Mouse (Mus musculus) limb, embryonic 14.5 days (tissue): ENCODE data around the gene Olfr1417. TPM values are rescaled to one million over a fixed set of nuclear protein-coding genes. Genes with fewer than 3 reads are reported as not detected.
A peak's percentile ranks its signal among the peaks of the same experiment; 100 is the strongest.

Experiments
- ATAC-seq: fragments of 200-750 bp; cut with Nextera tagmentation; 2 replicates; pipeline ENCODE4 v1.8.0; 2017; ENCODE audit warnings: low read depth, moderate number of reproducible peaks, moderate TSS enrichment; ENCODE audit not compliant: low FRiP score
- DNase-seq: peaks from one replicate; pipeline ENCODE4 v3.0.0-alpha.2; 2015; ENCODE audit warnings: low spot score
- H3K27ac ChIP-seq: fragments of 300-500 bp; sonication (generic); replicated peaks from 2 replicates; pipeline ENCODE4 v1.5.1; 2014; ENCODE audit warnings: low read depth, mild to moderate bottlenecking, low read length, moderate library complexity, mixed read lengths
- H3K27me3 ChIP-seq: fragments of 300-500 bp; sonication (generic); 2 replicates; pipeline ENCODE4 v1.6.1; 2014; ENCODE audit warnings: low read length, mixed read lengths; ENCODE audit not compliant: control insufficient read depth, insufficient read depth
- H3K36me3 ChIP-seq: fragments of 300-500 bp; sonication (generic); 2 replicates; pipeline ENCODE4 v1.6.1; 2014; ENCODE audit warnings: mild to moderate bottlenecking, low read length, moderate library complexity, mixed read lengths; ENCODE audit not compliant: control insufficient read depth, insufficient read depth
- H3K4me1 ChIP-seq: fragments of 300-500 bp; sonication (generic); 2 replicates; pipeline ENCODE4 v1.6.1; 2014; ENCODE audit warnings: antibody characterized with exemption, low read length, mixed read lengths; ENCODE audit not compliant: control insufficient read depth, insufficient read depth
- H3K4me2 ChIP-seq: fragments of 300-500 bp; sonication (generic); replicated peaks from 2 replicates; pipeline ENCODE4 v1.6.1; 2014; ENCODE audit warnings: low read depth, mild to moderate bottlenecking, low read length, moderate library complexity; ENCODE audit not compliant: severe bottlenecking
- H3K4me3 ChIP-seq: fragments of 300-500 bp; sonication (generic); replicated peaks from 2 replicates; pipeline ENCODE4 v1.5.1; 2014; ENCODE audit warnings: low read length
- H3K9ac ChIP-seq: fragments of 300-500 bp; sonication (generic); 2 replicates; pipeline ENCODE4 v1.6.1; 2014; ENCODE audit warnings: mild to moderate bottlenecking, low read depth, low read length, moderate library complexity; ENCODE audit not compliant: severe bottlenecking
- H3K9me3 ChIP-seq: fragments of 300-500 bp; sonication (generic); 2 replicates; pipeline ENCODE4 v1.6.1; 2016; ENCODE audit warnings: low read length; ENCODE audit not compliant: control insufficient read depth
- POLR2A ChIP-seq: fragments of 200-500 bp; IDR thresholded peaks from 2 replicates; pipeline ENCODE4 v1.8.0; 2012; ENCODE audit warnings: inconsistent platforms, mild to moderate bottlenecking, moderate library complexity, borderline replicate concordance; ENCODE audit not compliant: insufficient read depth, insufficient read length; ENCODE audit errors: extremely low read depth
- WGBS: fragments of 180-500 bp; shearing (Covaris S2); extraction: QIAGEN DNeasy Blood & Tissue Kit; methylation state at CpG from one replicate; pipeline ENCODE4 v1.1.7; 2014; 5-methylcytosine and 5-hydroxymethylcytosine counted together
- polyA plus RNA-seq, 2 experiments: library from polyadenylated mRNA; depleted of rRNA in 1 of 2; stranded (reverse) in 1 of 2; unstranded in 1 of 2; fragments of >200 nt; fragmentation: Nextera tagmentation in 1 of 2; extraction: Ambion mirVana in 1 of 2; gene quantifications; 2 replicates each; pipeline versions ENCODE4 v1.2.1 to v1.2.3; 2012 to 2014

The Olfr1417 gene
- polyA plus RNA-seq, 2 experiments: not detected

DNA sequence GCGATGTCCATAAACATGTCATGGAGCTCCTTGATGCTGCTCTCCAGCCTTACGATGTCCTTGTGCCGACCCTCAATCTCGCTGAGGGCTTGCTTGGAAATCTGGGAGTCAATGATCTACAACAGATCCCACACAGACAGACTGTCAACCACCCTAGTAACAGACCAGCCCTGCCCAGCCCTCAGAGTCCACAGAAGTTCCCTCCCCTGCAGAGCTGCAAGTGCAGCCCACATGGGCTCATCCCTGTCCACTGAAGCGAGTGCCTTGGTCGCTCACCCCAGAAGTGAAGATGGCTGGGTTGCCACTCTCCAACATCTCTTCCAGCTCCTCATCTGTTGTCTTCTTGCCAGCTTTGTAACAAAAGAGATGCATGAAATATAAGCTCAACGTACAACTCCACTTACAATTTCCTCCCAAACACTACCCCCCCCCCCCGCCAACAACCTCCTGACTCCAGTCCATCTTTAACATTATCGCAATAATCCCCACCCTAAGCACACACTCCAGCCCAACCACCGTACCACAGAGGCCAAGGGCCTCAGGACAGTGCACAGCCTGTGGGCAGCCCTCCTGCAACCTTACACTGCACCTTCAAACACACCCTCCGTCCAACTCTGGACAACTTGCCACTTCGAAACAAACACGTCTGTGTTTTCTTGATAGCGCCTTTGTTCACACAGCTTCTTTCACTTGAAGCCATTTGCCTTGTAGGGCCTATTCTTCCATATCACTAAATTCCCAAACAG is 53.4 kb downstream of the Olfr1417 start:
- no peak overlapping the region for H3K4me2 ChIP-seq
- H3K9ac ChIP-seq: no peak overlapping the region
- TF ChIP-seq POLR2A: no peak
- no peak overlapping the region for H3K27ac ChIP-seq
- no peaks in the 10 kb centered on the region for H3K36me3 ChIP-seq
- H3K4me1 ChIP-seq: no peaks in the 10 kb centered on the region
- no peak for DNase-seq
- H3K27me3 ChIP-seq: no peaks in the 10 kb centered on the region
- H3K4me3 ChIP-seq: no peak overlapping the region
- 88% methylated on average over 14 of the region's 14 CpGs for WGBS
- no peak for ATAC-seq
- H3K9me3 ChIP-seq: no peaks in the 10 kb centered on the region

DNA sequence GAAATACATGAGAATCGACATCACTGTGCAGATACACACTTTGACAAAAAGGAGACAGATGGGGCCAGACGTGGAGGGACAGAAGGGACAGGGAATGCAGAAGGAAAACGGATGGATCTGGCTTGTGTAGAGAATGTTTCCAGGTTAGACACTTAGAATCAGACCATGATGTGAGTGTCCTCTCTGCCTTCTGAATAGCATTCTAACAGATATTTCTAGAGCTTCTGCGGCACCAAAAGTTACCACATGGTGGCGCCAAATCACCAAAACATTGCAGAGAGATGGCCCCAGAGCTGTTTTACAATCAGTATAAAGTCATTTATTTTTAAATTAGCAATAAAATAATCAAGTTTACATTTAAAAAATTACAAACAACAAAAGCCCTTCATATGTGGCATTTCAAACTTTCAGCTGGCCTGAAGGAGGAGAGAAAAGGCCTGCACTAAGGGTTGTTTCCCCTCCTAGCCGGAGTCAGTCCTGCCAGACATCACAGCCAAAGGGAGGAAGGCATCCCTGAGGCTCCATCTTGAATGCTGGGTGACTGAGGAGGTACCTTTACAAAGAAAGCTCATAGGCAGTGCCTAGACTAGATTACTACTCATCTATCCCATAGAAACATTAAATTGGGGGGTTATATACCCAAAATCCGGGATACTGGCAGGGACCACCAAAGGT is 61.7 kb downstream of the Olfr1417 start:
- no peak overlapping the region for H3K9ac ChIP-seq
- DNase-seq (peak; percentile 58), ATAC-seq (no peak)
- H3K36me3 ChIP-seq: peaks cover 27% of the 10 kb centered on the region
- H3K4me2 ChIP-seq: no peak overlapping the region
- WGBS: 64% methylated on average over 7 of the region's 7 CpGs
- H3K4me1 ChIP-seq: no peaks in the 10 kb centered on the region
- H3K27ac ChIP-seq: no peak overlapping the region
- no peak for TF ChIP-seq POLR2A
- H3K4me3 ChIP-seq: no peak overlapping the region
- no peaks in the 10 kb centered on the region for H3K9me3 ChIP-seq
- H3K27me3 ChIP-seq: no peaks in the 10 kb centered on the region

Other genes with a start within 250 kb of the Olfr1417 start
- 5.3 and 5.4 TPM in 2 replicates for gene Ms4a6d, start 234.4 kb downstream of the Olfr1417 start, polyA plus RNA-seq (2012; rRNA removed)
- gene Ms4a6d, start 234.4 kb downstream of the Olfr1417 start, polyA plus RNA-seq (2014; fragmentation: Nextera tagmentation; extraction: Ambion mirVana): 7.4 TPM in 2 replicates
- 0.99 and 1.5 TPM in 2 replicates for gene Ms4a2, start 215.5 kb downstream of the Olfr1417 start, polyA plus RNA-seq (2012; rRNA removed)
- 1.8 and 1.9 TPM in 2 replicates for gene Ms4a2, start 215.5 kb downstream of the Olfr1417 start, polyA plus RNA-seq (2014; fragmentation: Nextera tagmentation; extraction: Ambion mirVana)
- gene Ms4a3, start 198.4 kb downstream of the Olfr1417 start, polyA plus RNA-seq (2012; rRNA removed): 0.13 TPM in 1 of 2 replicates, not detected in the other
- 0.39 TPM in 1 of 2 replicates, not detected in the other for gene Ms4a3, start 198.4 kb downstream of the Olfr1417 start, polyA plus RNA-seq (2014; fragmentation: Nextera tagmentation; extraction: Ambion mirVana)
- not detected in 2 replicates for gene Oosp2, start 178.7 kb downstream of the Olfr1417 start, polyA plus RNA-seq (2012; rRNA removed)
- not detected in 2 replicates for gene Oosp2, start 178.7 kb downstream of the Olfr1417 start, polyA plus RNA-seq (2014; fragmentation: Nextera tagmentation; extraction: Ambion mirVana)
- not detected in 2 replicates for gene Oosp1, start 148.1 kb downstream of the Olfr1417 start, polyA plus RNA-seq (2012; rRNA removed)
- not detected in 2 replicates for gene Oosp1, start 148.1 kb downstream of the Olfr1417 start, polyA plus RNA-seq (2014; fragmentation: Nextera tagmentation; extraction: Ambion mirVana)
- gene Oosp3, start 142.2 kb downstream of the Olfr1417 start, polyA plus RNA-seq (2012; rRNA removed): not detected in 2 replicates
- gene Oosp3, start 142.2 kb downstream of the Olfr1417 start, polyA plus RNA-seq (2014; fragmentation: Nextera tagmentation; extraction: Ambion mirVana): not detected in 2 replicates
- not detected in 2 replicates for gene Gif, start 91.7 kb downstream of the Olfr1417 start, polyA plus RNA-seq (2012; rRNA removed)
- gene Gif, start 91.7 kb downstream of the Olfr1417 start, polyA plus RNA-seq (2014; fragmentation: Nextera tagmentation; extraction: Ambion mirVana): not detected in 2 replicates
- gene Mrpl16, start 68.8 kb downstream of the Olfr1417 start, polyA plus RNA-seq (2012; rRNA removed): 19.0 and 30.3 TPM in 2 replicates
- 49.4 and 50.7 TPM in 2 replicates for gene Mrpl16, start 68.8 kb downstream of the Olfr1417 start, polyA plus RNA-seq (2014; fragmentation: Nextera tagmentation; extraction: Ambion mirVana)
- 3.9 and 5.2 TPM in 2 replicates for gene Stx3, start 19.8 kb downstream of the Olfr1417 start, polyA plus RNA-seq (2012; rRNA removed)
- gene Stx3, start 19.8 kb downstream of the Olfr1417 start, polyA plus RNA-seq (2014; fragmentation: Nextera tagmentation; extraction: Ambion mirVana): 6.7 and 7.9 TPM in 2 replicates
- not detected in 2 replicates for gene Olfr1418, start 21.8 kb upstream of the Olfr1417 start, polyA plus RNA-seq (2012; rRNA removed)
- gene Olfr1418, start 21.8 kb upstream of the Olfr1417 start, polyA plus RNA-seq (2014; fragmentation: Nextera tagmentation; extraction: Ambion mirVana): not detected in 2 replicates
- 0.06 TPM in 1 of 2 replicates, not detected in the other for gene Olfr1419, start 35.9 kb upstream of the Olfr1417 start, polyA plus RNA-seq (2012; rRNA removed)
- gene Olfr1419, start 35.9 kb upstream of the Olfr1417 start, polyA plus RNA-seq (2014; fragmentation: Nextera tagmentation; extraction: Ambion mirVana): not detected in 2 replicates
- not detected in 2 replicates for gene Olfr1420, start 47.3 kb upstream of the Olfr1417 start, polyA plus RNA-seq (2012; rRNA removed)
- not detected in 2 replicates for gene Olfr1420, start 47.3 kb upstream of the Olfr1417 start, polyA plus RNA-seq (2014; fragmentation: Nextera tagmentation; extraction: Ambion mirVana)
- 38.5 and 45.1 TPM in 2 replicates for gene Patl1, start 73.2 kb upstream of the Olfr1417 start, polyA plus RNA-seq (2012; rRNA removed)
- 18.9 and 19.6 TPM in 2 replicates for gene Patl1, start 73.2 kb upstream of the Olfr1417 start, polyA plus RNA-seq (2014; fragmentation: Nextera tagmentation; extraction: Ambion mirVana)
- gene Osbp, start 126.7 kb upstream of the Olfr1417 start, polyA plus RNA-seq (2012; rRNA removed): 33.4 and 37.5 TPM in 2 replicates
- 10.9 and 11.7 TPM in 2 replicates for gene Osbp, start 126.7 kb upstream of the Olfr1417 start, polyA plus RNA-seq (2014; fragmentation: Nextera tagmentation; extraction: Ambion mirVana)
- gene Olfr1423, start 202.1 kb upstream of the Olfr1417 start, polyA plus RNA-seq (2012; rRNA removed): not detected in 2 replicates
- gene Olfr1423, start 202.1 kb upstream of the Olfr1417 start, polyA plus RNA-seq (2014; fragmentation: Nextera tagmentation; extraction: Ambion mirVana): not detected in 2 replicates
- not detected in 2 replicates for gene Olfr1424, start 223.5 kb upstream of the Olfr1417 start, polyA plus RNA-seq (2012; rRNA removed)
- gene Olfr1424, start 223.5 kb upstream of the Olfr1417 start, polyA plus RNA-seq (2014; fragmentation: Nextera tagmentation; extraction: Ambion mirVana): not detected in 2 replicates
- not detected in 2 replicates for gene Olfr1425, start 238.5 kb upstream of the Olfr1417 start, polyA plus RNA-seq (2012; rRNA removed)
- not detected in 2 replicates for gene Olfr1425, start 238.5 kb upstream of the Olfr1417 start, polyA plus RNA-seq (2014; fragmentation: Nextera tagmentation; extraction: Ambion mirVana)